Mouse (Mus musculus) gastrocnemius, adult 18-20 months (tissue): ENCODE measurements around the gene Cdhr5. TPM values are rescaled to one million over a fixed set of nuclear protein-coding genes. Genes with fewer than 3 reads are reported as not detected.
A peak's percentile ranks its signal among the peaks of the same experiment; 100 is the strongest.

Experiments used
- DNase-seq: peaks from one replicate; pipeline ENCODE4 v3.0.0; 2021; ENCODE audit warnings: low spot score
- microRNA-seq: library from miRNA; unstranded; fragments of <30 nt; microRNA quantifications from one replicate; pipeline ENCODE4 v1.2.0, GENCODE M21; 2021
- total RNA-seq, 2 experiments: library from RNA; stranded (reverse); gene quantifications; 2 replicates each; pipeline ENCODE4 v1.2.3; 2021

Gene Cdhr5
- total RNA-seq, 2 experiments from 2014 or later, result not detected

DNA sequence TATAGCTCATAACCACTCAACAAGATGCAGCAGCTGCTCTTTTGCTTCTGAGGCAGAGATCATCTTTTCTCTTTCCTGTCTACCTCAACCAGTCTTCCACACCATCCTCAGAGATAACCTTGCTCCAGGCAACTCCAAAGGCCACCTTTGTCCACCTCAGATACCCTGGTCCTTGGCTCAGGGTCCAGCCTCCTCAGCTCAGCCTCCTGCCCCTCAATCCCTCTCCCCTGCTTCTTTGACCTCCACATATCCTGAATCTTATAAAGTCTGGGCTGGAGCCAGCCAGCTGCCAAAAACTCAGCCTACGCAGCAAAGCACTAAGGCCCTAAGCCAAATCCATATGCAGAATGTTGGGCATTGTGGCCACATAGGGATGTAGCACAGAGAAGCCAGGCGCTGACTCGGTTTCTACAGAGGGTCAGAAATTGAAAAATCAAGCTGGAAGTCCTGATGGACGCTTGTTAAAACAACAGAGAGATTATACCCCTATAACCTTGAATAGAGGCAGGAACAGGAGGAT, 53.8 kb downstream of the Cdhr5 start:
- DNase-seq, result no peak

- no peak for DNase-seq
Observed at GRCm38 (mm10) chr7:141222126-141222467, 54.5 kb downstream of the Cdhr5 start.

DNA sequence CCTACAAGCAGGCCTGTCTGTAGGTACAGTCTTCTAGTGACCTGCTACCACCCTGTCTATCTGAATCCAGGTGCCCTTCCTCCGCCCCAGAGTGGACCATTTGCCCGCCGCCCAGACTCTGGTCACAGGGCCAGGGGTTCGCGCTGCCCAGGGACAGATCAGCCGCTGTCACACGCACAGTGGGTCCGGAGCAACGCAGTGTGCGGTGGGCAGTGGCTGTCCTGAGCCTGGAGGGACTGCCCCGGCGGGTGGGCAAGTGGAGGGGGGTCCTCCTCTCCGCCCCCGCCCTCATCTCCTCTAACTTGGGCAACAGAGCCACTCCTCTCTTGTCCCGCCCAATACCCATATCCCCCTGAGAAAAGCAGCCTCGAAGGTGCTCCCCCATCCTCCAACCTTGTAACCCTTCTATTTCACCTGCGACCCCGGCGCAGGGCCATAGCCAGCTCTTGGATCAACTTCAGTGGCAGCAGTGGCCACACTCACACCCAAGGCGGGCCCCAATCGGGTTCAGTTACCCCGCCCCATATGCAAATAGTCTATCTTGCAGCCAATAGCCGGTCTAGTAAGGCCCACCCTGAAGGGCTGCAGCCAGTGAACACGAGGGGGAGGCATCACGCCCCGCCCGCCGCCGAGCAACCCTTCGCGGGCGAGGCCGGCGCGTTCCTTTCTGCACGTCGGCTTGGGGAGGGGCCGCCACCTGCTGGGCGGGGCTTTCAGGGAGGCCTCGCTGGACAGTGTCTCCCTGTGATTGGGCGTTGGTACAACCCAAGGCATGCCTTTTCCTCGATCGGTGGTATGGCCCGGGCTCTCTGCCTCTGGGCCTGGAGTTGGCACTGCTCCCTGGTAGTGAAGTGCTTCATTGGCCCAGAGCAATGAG, 55.1 kb downstream of the Cdhr5 start:
- DNase-seq, result peak; percentile 95

DNA sequence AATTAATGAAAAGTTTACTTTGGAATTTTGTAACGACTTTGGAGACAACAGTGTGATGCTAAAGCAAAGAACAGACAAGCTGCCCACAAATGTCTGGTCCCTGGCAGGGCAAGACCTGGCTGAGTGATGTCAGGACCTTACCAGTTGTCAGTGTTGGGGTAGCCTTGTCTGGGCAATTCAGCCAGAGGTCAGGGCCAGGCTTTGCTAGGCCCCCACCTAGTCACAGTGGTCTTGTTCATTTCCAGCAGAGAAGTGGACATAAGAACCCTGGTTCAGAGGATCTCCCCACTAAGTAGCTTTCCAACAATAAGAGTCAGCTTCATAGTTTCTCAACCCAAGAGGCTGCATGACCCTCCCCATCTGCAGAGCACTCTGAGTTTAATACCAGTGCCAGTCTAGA, 56.2 kb downstream of the Cdhr5 start:
- DNase-seq, result no peak

DNA sequence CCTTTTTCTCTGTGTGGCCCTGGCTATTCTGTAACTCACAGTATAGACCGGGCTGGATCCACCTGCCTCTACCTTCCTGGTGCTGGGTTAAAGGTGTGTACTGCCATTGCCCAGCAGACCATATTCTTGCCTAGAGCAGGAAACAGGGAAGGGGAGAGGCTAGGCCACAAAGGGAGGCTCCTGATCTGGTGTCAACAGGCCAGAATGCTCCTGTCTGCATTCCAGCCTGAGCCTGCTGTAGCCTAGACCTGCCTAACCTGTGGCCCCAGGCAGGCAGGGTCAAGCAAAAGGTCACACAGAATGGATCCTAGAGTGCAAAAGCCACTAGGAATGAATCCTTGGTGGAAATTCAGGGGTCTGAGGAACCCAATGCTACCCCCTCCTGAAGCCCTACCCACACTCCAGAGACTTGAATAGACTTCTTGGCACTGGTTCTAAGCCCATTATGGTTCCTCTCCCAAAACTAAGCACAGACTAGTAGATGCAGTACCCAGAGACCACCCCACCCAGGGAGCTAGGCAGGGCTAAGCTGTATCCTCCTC, 57.0 kb downstream of the Cdhr5 start:
- no peak for DNase-seq

Small RNAs within 50 kb of the gene (microRNA-seq; reads per million reads assigned to microRNA genes)
- gene Mir210, result 52.2 reads per million, percentile 51 among the genes with 10 or more reads in this experiment

Other genes starting within 250 kb of the Cdhr5 start
- gene Gm17387, start 247.7 kb downstream of the Cdhr5 start, total RNA-seq, result not detected
- gene B4galnt4, start 215.7 kb downstream of the Cdhr5 start, total RNA-seq, result not detected
- not detected for gene Pkp3, start 198.6 kb downstream of the Cdhr5 start, total RNA-seq
- 1 to 10 TPM; 1.1 to 2.9 TPM for gene Sigirr, start 176.2 kb downstream of the Cdhr5 start, total RNA-seq
- gene Ano9, start 159.0 kb downstream of the Cdhr5 start, total RNA-seq, result not detected
- gene Ptdss2, start 154.4 kb downstream of the Cdhr5 start, total RNA-seq, result 10 to 100 TPM; 20.2 to 21.1 TPM
- 10 to 100 TPM; 49.3 to 52.9 TPM for gene Rnh1, start 103.9 kb downstream of the Cdhr5 start, total RNA-seq
- gene Hras, start 82.8 kb downstream of the Cdhr5 start, total RNA-seq, result 100 to 1,000 TPM; 109 to 117 TPM
- 1 to 10 TPM; 1.6 to 1.7 TPM for gene Lrrc56, start 82.6 kb downstream of the Cdhr5 start, total RNA-seq
- gene Lmntd2, start 62.7 kb downstream of the Cdhr5 start, total RNA-seq, result not detected
- gene Rassf7, start 60.9 kb downstream of the Cdhr5 start, total RNA-seq, result under 1 TPM; 0.24 to 0.48 TPM
- gene Phrf1, start 48.0 kb downstream of the Cdhr5 start, total RNA-seq, result 10 to 100 TPM; 19.5 to 24.8 TPM
- 1 to 10 TPM in 1 of 2 experiments, under 1 TPM in 1; 0.25 to 1.4 TPM for gene Irf7, start 10.3 kb downstream of the Cdhr5 start, total RNA-seq
- gene Sct, start 2.3 kb upstream of the Cdhr5 start, total RNA-seq, result not detected
- not detected for gene Drd4, start 15.2 kb upstream of the Cdhr5 start, total RNA-seq
- gene Deaf1, start 50.9 kb upstream of the Cdhr5 start, total RNA-seq, result 10 to 100 TPM in 1 of 2 experiments, 1 to 10 TPM in 1; 8.9 to 13.2 TPM
- 10 to 100 TPM; 13.7 to 13.9 TPM for gene Tmem80, start 51.0 kb upstream of the Cdhr5 start, total RNA-seq
- gene Eps8l2, start 62.1 kb upstream of the Cdhr5 start, total RNA-seq, result 1 to 10 TPM; 1.1 to 2.3 TPM
- gene Taldo1, start 115.4 kb upstream of the Cdhr5 start, total RNA-seq, result 10 to 100 TPM; 84.5 to 85.6 TPM
- 1 to 10 TPM; 6.6 to 7.5 TPM for gene Gatd1, start 137.3 kb upstream of the Cdhr5 start, total RNA-seq
- under 1 TPM; 0.39 to 0.47 TPM for gene Cend1, start 152.7 kb upstream of the Cdhr5 start, total RNA-seq
- 10 to 100 TPM; 18.2 to 21.3 TPM for gene Slc25a22, start 161.1 kb upstream of the Cdhr5 start, total RNA-seq
- gene Pidd1, start 167.2 kb upstream of the Cdhr5 start, total RNA-seq, result under 1 TPM; 0.09 to 0.14 TPM
- 100 to 1,000 TPM; 526 to 630 TPM for gene Rplp2, start 170.6 kb upstream of the Cdhr5 start, total RNA-seq
- 100 to 1,000 TPM; 288 to 309 TPM for gene Pnpla2, start 178.4 kb upstream of the Cdhr5 start, total RNA-seq
- 1 to 10 TPM; 7.2 to 8.9 TPM for gene Cracr2b, start 184.3 kb upstream of the Cdhr5 start, total RNA-seq
- 10 to 100 TPM; 82.6 to 90.7 TPM for gene Cd151, start 190.6 kb upstream of the Cdhr5 start, total RNA-seq
- 10 to 100 TPM; 62.0 to 64.3 TPM for gene Polr2l, start 198.3 kb upstream of the Cdhr5 start, total RNA-seq
- gene Tspan4, start 198.5 kb upstream of the Cdhr5 start, total RNA-seq, result 1 to 10 TPM; 6.6 to 7.1 TPM